Mouse (Mus musculus): Measurements from ENCODE around the gene Sdhc. TPM values are rescaled to one million over a fixed set of nuclear protein-coding genes. Genes with fewer than 3 reads are reported as not detected.
"Not testable (repeated sequence)": the region's sequence is repeated elsewhere in the genome, so short reads cannot be mapped to it uniquely, and the experiment has no call there.

The Sdhc gene
- polyA plus RNA-seq, 1 experiment from 2014 or later, result 238 TPM

DNA sequence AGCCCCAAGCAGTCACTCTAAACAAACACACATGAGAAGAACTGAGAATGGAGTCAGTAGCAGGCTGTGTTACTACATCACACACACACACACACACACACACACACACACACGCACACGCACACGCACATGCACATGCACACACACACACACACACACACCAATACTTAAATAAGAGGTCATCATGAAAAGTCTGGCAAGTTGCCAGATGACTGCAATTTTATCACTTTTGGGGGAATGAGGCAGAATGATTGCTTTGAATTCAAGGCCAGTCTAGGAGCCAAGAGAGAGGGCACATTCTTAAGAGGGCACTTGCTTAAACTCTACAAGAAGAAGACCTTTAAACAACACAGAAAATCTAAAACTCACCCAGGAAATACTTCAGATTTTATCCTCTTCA lies 12.1 kb upstream of the Sdhc start:
- no peak for DNase-seq (ENCODE audit: low spot score)
- WGBS, result 87% methylated on average over 3 of the region's 3 CpGs

GRCm38 (mm10) chr1:171159485-171159975 lies 9.1 kb upstream of the Sdhc start:
- no peaks in the 10 kb centered on the region for H3K9me3 ChIP-seq (ENCODE audit: control insufficient read depth, low read length)
- no peaks in the 10 kb centered on the region for H3K36me3 ChIP-seq (ENCODE audit: control insufficient read depth, insufficient read depth, low read length)
- TF ChIP-seq CTCF (IDR thresholded peaks at IDR 0.05; ENCODE audit: low read depth), result peak; percentile 63
- TF ChIP-seq EP300 (optimal IDR thresholded peaks at IDR 0.05), result no peak
- ATAC-seq (ENCODE audit: low FRiP score, low TSS enrichment) (peak; percentile 74), DNase-seq (ENCODE audit: low spot score) (peak; percentile 71)
- H3K9ac ChIP-seq (ENCODE audit: low read length), result 0 out of 2 replicates have a peak overlapping the region, but pooled peaks have one; percentile 18
- H3K27me3 ChIP-seq (ENCODE audit: control insufficient read depth, insufficient read depth, low read length), result no peaks in the 10 kb centered on the region
- no peaks in the 10 kb centered on the region for H3K4me1 ChIP-seq (replicated peaks; ENCODE audit: control insufficient read depth, insufficient read depth)
- 6% methylated on average over 15 of the region's 15 CpGs for WGBS
- peak overlapping the region; percentile 21; the same call in 1 of the 2 replicates for H3K4me3 ChIP-seq (ENCODE audit: low read depth, low read length)
- no peak overlapping the region for H3K27ac ChIP-seq (replicated peaks)
- peak overlapping the region; percentile 51 for H3K4me2 ChIP-seq (replicated peaks; ENCODE audit: low read depth)

More for the DNA sequence above, 12.1 kb upstream of the Sdhc start:
- no peaks in the 10 kb centered on the region for H3K9me3 ChIP-seq (ENCODE audit: control insufficient read depth, low read length)
- no peak overlapping the region for H3K9ac ChIP-seq (ENCODE audit: low read length)
- no peaks in the 10 kb centered on the region for H3K27me3 ChIP-seq (ENCODE audit: control insufficient read depth, insufficient read depth, low read length)
- no peak overlapping the region for H3K4me2 ChIP-seq (replicated peaks; ENCODE audit: low read depth)
- no peak for ATAC-seq (ENCODE audit: low FRiP score, low TSS enrichment)
- no peak overlapping the region for H3K27ac ChIP-seq (replicated peaks)
- no peaks in the 10 kb centered on the region for H3K36me3 ChIP-seq (ENCODE audit: control insufficient read depth, insufficient read depth, low read length)
- TF ChIP-seq CTCF (IDR thresholded peaks at IDR 0.05; ENCODE audit: low read depth) (no peak), EP300 (optimal IDR thresholded peaks at IDR 0.05) (no peak)
- H3K4me3 ChIP-seq (ENCODE audit: low read depth, low read length), result no peak overlapping the region
- no peaks in the 10 kb centered on the region for H3K4me1 ChIP-seq (replicated peaks; ENCODE audit: control insufficient read depth, insufficient read depth)

- no peak overlapping the region for H3K27ac ChIP-seq (replicated peaks)
- no peaks in the 10 kb centered on the region for H3K36me3 ChIP-seq (ENCODE audit: control insufficient read depth, insufficient read depth, low read length)
- H3K27me3 ChIP-seq (ENCODE audit: control insufficient read depth, insufficient read depth, low read length), result no peaks in the 10 kb centered on the region
- no peaks in the 10 kb centered on the region for H3K9me3 ChIP-seq (ENCODE audit: control insufficient read depth, low read length)
- H3K9ac ChIP-seq (ENCODE audit: low read length), result no peak overlapping the region
- H3K4me3 ChIP-seq (ENCODE audit: low read depth, low read length), result no peak overlapping the region
- no peak for ATAC-seq (ENCODE audit: low FRiP score, low TSS enrichment)
- no peak for TF ChIP-seq CTCF (IDR thresholded peaks at IDR 0.05; ENCODE audit: low read depth)
- no peak for TF ChIP-seq EP300 (optimal IDR thresholded peaks at IDR 0.05)
- DNase-seq (ENCODE audit: low spot score), result no peak
- no peak overlapping the region for H3K4me2 ChIP-seq (replicated peaks; ENCODE audit: low read depth)
- H3K4me1 ChIP-seq (replicated peaks; ENCODE audit: control insufficient read depth, insufficient read depth), result no peaks in the 10 kb centered on the region
These were observed 7.6 kb upstream of the Sdhc start for GRCm38 (mm10) chr1:171157965-171158364.

DNA sequence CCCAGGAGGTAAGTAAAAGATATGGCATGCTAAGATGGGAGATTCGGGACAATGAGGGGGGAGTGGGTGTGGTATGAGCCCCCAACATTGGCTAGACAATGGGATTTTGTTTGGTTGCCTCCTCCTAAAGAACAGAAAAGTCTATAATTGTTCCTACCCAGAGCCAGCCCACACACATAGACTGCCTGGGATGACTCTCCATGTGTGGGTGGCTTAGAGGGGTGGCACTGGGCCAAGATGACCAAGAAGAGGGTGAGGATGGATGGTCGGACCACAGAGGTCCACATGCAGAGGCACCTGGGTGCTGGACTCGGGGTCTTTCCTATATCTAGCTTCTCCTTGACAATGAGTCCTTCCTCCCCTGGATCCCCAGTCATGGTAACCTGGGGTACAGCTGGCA lies 6.2 kb upstream of the Sdhc start:
- no peak overlapping the region for H3K4me2 ChIP-seq (replicated peaks; ENCODE audit: low read depth)
- ATAC-seq (ENCODE audit: low FRiP score, low TSS enrichment) (no peak), DNase-seq (ENCODE audit: low spot score) (no peak)
- H3K9me3 ChIP-seq (ENCODE audit: control insufficient read depth, low read length), result no peaks in the 10 kb centered on the region
- 48% methylated on average over 3 of the region's 3 CpGs for WGBS
- TF ChIP-seq CTCF (IDR thresholded peaks at IDR 0.05; ENCODE audit: low read depth) (no peak), EP300 (optimal IDR thresholded peaks at IDR 0.05) (no peak)
- H3K27me3 ChIP-seq (ENCODE audit: control insufficient read depth, insufficient read depth, low read length), result no peaks in the 10 kb centered on the region
- H3K4me1 ChIP-seq (replicated peaks; ENCODE audit: control insufficient read depth, insufficient read depth), result no peaks in the 10 kb centered on the region
- H3K4me3 ChIP-seq (ENCODE audit: low read depth, low read length), result no peak overlapping the region
- H3K27ac ChIP-seq (replicated peaks), result no peak overlapping the region
- H3K9ac ChIP-seq (ENCODE audit: low read length), result no peak overlapping the region
- no peaks in the 10 kb centered on the region for H3K36me3 ChIP-seq (ENCODE audit: control insufficient read depth, insufficient read depth, low read length)

DNA sequence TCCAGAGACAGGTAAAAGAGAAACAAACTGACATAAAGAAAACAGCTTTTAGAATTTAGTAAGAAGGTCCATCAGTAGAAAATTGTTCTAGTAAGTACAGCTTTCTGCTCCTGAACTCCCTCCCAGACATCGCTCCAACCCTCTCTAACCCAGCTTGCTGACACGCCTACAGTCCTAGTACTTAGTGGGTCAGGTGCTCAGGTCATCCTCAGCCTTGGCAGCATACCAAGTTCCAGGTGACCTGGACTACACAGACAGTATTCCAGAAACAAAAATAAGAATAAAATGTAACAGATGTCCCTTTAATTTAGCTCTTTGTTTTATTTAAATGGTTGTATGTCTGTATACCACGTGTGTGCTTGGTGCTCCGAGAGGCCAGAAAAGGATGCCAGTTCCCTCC lies 1.6 kb upstream of the Sdhc start:
- DNase-seq (ENCODE audit: low spot score), result no peak
- H3K4me2 ChIP-seq (replicated peaks; ENCODE audit: low read depth), result no peak overlapping the region
- H3K27me3 ChIP-seq (ENCODE audit: control insufficient read depth, insufficient read depth, low read length), result no peaks in the 10 kb centered on the region
- TF ChIP-seq EP300 (optimal IDR thresholded peaks at IDR 0.05), result no peak
- no peak for TF ChIP-seq CTCF (IDR thresholded peaks at IDR 0.05; ENCODE audit: low read depth)
- 71% methylated on average over 4 of the region's 4 CpGs for WGBS
- no peak for ATAC-seq (ENCODE audit: low FRiP score, low TSS enrichment)
- H3K4me3 ChIP-seq (ENCODE audit: low read depth, low read length), result no peak overlapping the region
- 0 out of 2 replicates have a peak, but pooled peaks cover 2% of the 10 kb centered on the region for H3K4me1 ChIP-seq (replicated peaks; ENCODE audit: control insufficient read depth, insufficient read depth)
- H3K9ac ChIP-seq (ENCODE audit: low read length), result no peak overlapping the region
- H3K36me3 ChIP-seq (ENCODE audit: control insufficient read depth, insufficient read depth, low read length), result no peaks in the 10 kb centered on the region
- H3K27ac ChIP-seq (replicated peaks), result no peak overlapping the region
- H3K9me3 ChIP-seq (ENCODE audit: control insufficient read depth, low read length), result no peaks in the 10 kb centered on the region

GRCm38 (mm10) chr1:171150838-171151391 lies 512 bp upstream of the Sdhc start:
- WGBS, result 3% methylated on average over 18 of the region's 18 CpGs
- H3K4me2 ChIP-seq (replicated peaks; ENCODE audit: low read depth), result peak overlapping the region; percentile 90
- ATAC-seq (ENCODE audit: low FRiP score, low TSS enrichment) (0 out of 2 replicates have a peak, but pooled peaks have one; percentile 27), DNase-seq (ENCODE audit: low spot score) (no peak)
- H3K27ac ChIP-seq (replicated peaks), result peak overlapping the region; percentile 74
- no peaks in the 10 kb centered on the region for H3K36me3 ChIP-seq (ENCODE audit: control insufficient read depth, insufficient read depth, low read length)
- H3K27me3 ChIP-seq (ENCODE audit: control insufficient read depth, insufficient read depth, low read length), result no peaks in the 10 kb centered on the region
- peak overlapping the region; percentile 90 for H3K9ac ChIP-seq (ENCODE audit: low read length)
- H3K4me3 ChIP-seq (ENCODE audit: low read depth, low read length), result peak overlapping the region; percentile 88
- TF ChIP-seq EP300 (optimal IDR thresholded peaks at IDR 0.05) (no peak), CTCF (IDR thresholded peaks at IDR 0.05; ENCODE audit: low read depth) (no peak)
- 0 out of 2 replicates have a peak, but pooled peaks cover 2% of the 10 kb centered on the region for H3K4me1 ChIP-seq (replicated peaks; ENCODE audit: control insufficient read depth, insufficient read depth)
- no peaks in the 10 kb centered on the region for H3K9me3 ChIP-seq (ENCODE audit: control insufficient read depth, low read length)

DNA sequence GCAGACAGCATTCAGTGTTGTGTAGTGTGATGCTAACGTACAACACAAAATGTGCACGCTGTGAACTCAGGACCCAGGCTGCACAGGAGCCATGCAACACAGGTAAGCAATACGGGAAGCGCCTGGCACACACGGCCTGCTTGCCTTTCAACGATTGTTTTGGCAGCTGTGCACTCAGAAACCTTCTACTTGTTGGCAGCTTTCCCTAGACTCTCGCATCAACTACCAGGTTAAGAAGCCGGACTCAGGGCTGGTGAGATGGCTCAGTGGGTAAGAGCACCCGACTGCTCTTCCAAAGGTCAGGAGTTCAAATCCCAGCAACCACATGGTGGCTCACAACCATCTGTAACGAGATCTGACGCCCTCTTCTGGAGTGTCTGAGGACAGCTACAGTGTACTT lies 7.4 kb downstream of the Sdhc start:
- 82% methylated on average over 9 of the region's 11 CpGs for WGBS
- not testable (repeated sequence) for H3K4me2 ChIP-seq (replicated peaks; ENCODE audit: low read depth)

DNA sequence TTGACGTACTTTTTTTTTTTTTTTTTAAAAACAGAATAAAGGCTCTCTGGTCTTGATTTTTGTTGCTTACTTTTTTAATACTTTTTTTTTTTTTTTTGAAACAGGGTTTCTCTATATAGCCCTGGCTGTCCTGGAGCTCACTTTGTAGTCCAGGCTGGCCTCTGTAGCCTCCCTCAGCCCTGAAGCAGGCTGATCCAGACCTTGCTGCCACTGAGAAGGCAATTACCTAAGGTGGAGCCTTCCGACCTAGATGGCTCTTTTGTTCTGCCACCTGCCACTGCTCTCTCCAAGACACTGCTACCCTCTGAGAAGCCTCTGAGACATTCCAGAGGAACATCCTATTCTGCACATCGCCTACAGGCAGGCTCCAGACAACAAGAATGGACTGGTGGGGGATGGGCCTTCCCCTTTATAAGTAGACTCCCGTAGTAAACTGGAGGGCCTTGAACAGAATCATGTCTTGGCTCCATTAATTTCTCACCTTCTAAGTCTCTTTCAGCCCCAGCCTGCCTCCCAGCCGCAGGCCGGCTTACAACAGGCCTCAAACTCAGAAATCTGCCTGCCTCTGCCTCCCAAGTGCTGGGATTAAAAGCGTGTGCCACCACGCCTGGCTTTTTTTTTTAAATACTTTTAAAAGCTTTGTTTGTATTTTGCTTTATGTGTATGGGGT lies 12.8 kb downstream of the Sdhc start:
- H3K9ac ChIP-seq (ENCODE audit: low read length); DNase-seq (ENCODE audit: low spot score); H3K4me2 ChIP-seq (replicated peaks; ENCODE audit: low read depth); H3K27ac ChIP-seq (replicated peaks); H3K4me3 ChIP-seq (ENCODE audit: low read depth, low read length); H3K4me1 ChIP-seq (replicated peaks; ENCODE audit: control insufficient read depth, insufficient read depth); ATAC-seq (ENCODE audit: low FRiP score, low TSS enrichment); H3K9me3 ChIP-seq (ENCODE audit: control insufficient read depth, low read length); H3K27me3 ChIP-seq (ENCODE audit: control insufficient read depth, insufficient read depth, low read length): not testable (repeated sequence)
- WGBS, result 92% methylated on average over 8 of the region's 8 CpGs
- H3K36me3 ChIP-seq (ENCODE audit: control insufficient read depth, insufficient read depth, low read length), result peaks cover 24% of the 10 kb centered on the region

More for the DNA sequence above, 7.4 kb downstream of the Sdhc start:
- H3K9ac ChIP-seq (ENCODE audit: low read length); DNase-seq (ENCODE audit: low spot score); ATAC-seq (ENCODE audit: low FRiP score, low TSS enrichment); H3K36me3 ChIP-seq (ENCODE audit: control insufficient read depth, insufficient read depth, low read length); H3K4me1 ChIP-seq (replicated peaks; ENCODE audit: control insufficient read depth, insufficient read depth); H3K4me3 ChIP-seq (ENCODE audit: low read depth, low read length); H3K27me3 ChIP-seq (ENCODE audit: control insufficient read depth, insufficient read depth, low read length); H3K27ac ChIP-seq (replicated peaks); H3K9me3 ChIP-seq (ENCODE audit: control insufficient read depth, low read length): not testable (repeated sequence)
